Mouse (Mus musculus): ENCODE data around the gene Numbl.

Gene Numbl

GRCm38 (mm10) chr7:27251946-27252345, 6.3 kb upstream of the Numbl start:
- no peak for DNase-seq (ENCODE audit: low spot score in 2 of 2)

GRCm38 (mm10) chr7:27255721-27256120, 2.5 kb upstream of the Numbl start:
- peak in 1 of 2 experiments; percentile 37 for DNase-seq (ENCODE audit: low spot score in 2 of 2)

GRCm38 (mm10) chr7:27257046-27257851, 984 bp upstream of the Numbl start:
- peak in 1 of 2 experiments; percentile 44 for DNase-seq (ENCODE audit: low spot score in 2 of 2)

GRCm38 (mm10) chr7:27257852-27258204, 405 bp upstream of the Numbl start:
- no peak for DNase-seq (ENCODE audit: low spot score in 2 of 2)

GRCm38 (mm10) chr7:27259271-27259721, 1.1 kb downstream of the Numbl start:
- DNase-seq (ENCODE audit: low spot score in 2 of 2) = no peak

GRCm38 (mm10) chr7:27259771-27260170, 1.5 kb downstream of the Numbl start:
- DNase-seq (ENCODE audit: low spot score in 2 of 2) = no peak

- DNase-seq (ENCODE audit: low spot score in 2 of 2) = no peak
Observed at GRCm38 (mm10) chr7:27260856-27261255, 2.6 kb downstream of the Numbl start.

- DNase-seq (ENCODE audit: low spot score in 2 of 2) = no peak
Observed at GRCm38 (mm10) chr7:27261888-27262287, 3.7 kb downstream of the Numbl start.

GRCm38 (mm10) chr7:27264761-27265160, 6.5 kb downstream of the Numbl start:
- DNase-seq (ENCODE audit: low spot score in 2 of 2) = no peak

GRCm38 (mm10) chr7:27266515-27267128, 8.4 kb downstream of the Numbl start:
- DNase-seq (ENCODE audit: low spot score in 2 of 2) = no peak

GRCm38 (mm10) chr7:27271423-27271822, 13.2 kb downstream of the Numbl start:
- DNase-seq (ENCODE audit: low spot score in 2 of 2) = no peak

- DNase-seq (ENCODE audit: low spot score in 2 of 2) = peak in 1 of 2 experiments; percentile 67
Observed at GRCm38 (mm10) chr7:27273739-27274351, 15.6 kb downstream of the Numbl start.

GRCm38 (mm10) chr7:27274916-27275315, 16.7 kb downstream of the Numbl start:
- no peak for DNase-seq (ENCODE audit: low spot score in 2 of 2)

GRCm38 (mm10) chr7:27276021-27276420, 17.8 kb downstream of the Numbl start:
- no peak for DNase-seq (ENCODE audit: low spot score in 2 of 2)

- DNase-seq (ENCODE audit: low spot score in 2 of 2) = no peak
Observed at GRCm38 (mm10) chr7:27277191-27277590, 19.0 kb downstream of the Numbl start.

- DNase-seq (ENCODE audit: low spot score in 2 of 2) = no peak
Observed at GRCm38 (mm10) chr7:27281717-27282116, 23.5 kb downstream of the Numbl start.

GRCm38 (mm10) chr7:27282225-27282624, 24.0 kb downstream of the Numbl start:
- no peak for DNase-seq (ENCODE audit: low spot score in 2 of 2)

GRCm38 (mm10) chr7:27284865-27285697, 26.8 kb downstream of the Numbl start:
- peak in 1 of 2 experiments; percentile 51 for DNase-seq (ENCODE audit: low spot score in 2 of 2)

GRCm38 (mm10) chr7:27285698-27286066, 27.4 kb downstream of the Numbl start:
- peak in 1 of 2 experiments; percentile 66 for DNase-seq (ENCODE audit: low spot score in 2 of 2)

- DNase-seq (ENCODE audit: low spot score in 2 of 2) = no peak
Observed at GRCm38 (mm10) chr7:27288732-27289131, 30.5 kb downstream of the Numbl start.

- no peak for DNase-seq (ENCODE audit: low spot score in 2 of 2)
Observed at GRCm38 (mm10) chr7:27290555-27290954, 32.3 kb downstream of the Numbl start.
